Mouse (Mus musculus) lung, postnatal 25 days (tissue): ENCODE data around the gene Cacna1e.

Experiments
- DNase-seq: peaks from one replicate; pipeline ENCODE4 v3.0.0; 2022; ENCODE audit warnings: low spot score

Gene Cacna1e

DNA sequence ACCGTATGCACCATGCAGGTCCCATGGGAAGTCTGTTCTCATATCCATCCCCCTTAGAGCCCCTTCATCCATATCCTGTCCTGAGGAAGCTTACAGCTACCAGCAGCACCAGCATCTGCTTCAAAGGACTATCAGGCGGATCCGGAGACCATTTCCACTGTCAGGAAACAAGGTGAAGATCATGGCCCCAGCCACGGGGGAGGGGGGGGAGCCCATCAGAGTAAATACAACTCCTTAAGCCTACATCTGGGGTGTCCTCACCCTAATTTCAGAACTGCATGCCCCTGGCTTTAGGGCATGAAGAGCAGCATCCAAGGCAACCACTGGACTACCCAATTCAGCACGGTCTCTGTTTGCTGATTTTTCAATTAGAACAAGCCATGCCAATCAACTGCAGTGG, 47.8 kb downstream of the Cacna1e start:
- DNase-seq = no peak

DNA sequence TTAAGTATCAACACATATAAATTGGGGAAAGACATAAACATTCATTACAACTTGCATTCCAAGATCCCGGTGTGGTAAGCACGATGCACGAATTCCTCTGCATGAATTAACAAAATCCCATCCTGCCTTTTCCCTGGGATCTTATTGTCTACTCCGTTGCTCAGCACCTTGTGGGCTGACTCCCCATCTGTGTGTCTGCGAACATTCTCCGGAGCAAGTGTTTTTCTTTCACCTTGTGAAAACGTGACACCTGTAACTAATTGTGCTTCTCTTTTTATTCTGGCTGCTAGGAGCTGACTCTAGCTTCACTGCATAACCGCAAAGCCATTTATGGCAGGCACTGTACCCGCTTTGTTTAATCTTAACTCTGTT, 52.1 kb downstream of the Cacna1e start:
- no peak for DNase-seq

DNA sequence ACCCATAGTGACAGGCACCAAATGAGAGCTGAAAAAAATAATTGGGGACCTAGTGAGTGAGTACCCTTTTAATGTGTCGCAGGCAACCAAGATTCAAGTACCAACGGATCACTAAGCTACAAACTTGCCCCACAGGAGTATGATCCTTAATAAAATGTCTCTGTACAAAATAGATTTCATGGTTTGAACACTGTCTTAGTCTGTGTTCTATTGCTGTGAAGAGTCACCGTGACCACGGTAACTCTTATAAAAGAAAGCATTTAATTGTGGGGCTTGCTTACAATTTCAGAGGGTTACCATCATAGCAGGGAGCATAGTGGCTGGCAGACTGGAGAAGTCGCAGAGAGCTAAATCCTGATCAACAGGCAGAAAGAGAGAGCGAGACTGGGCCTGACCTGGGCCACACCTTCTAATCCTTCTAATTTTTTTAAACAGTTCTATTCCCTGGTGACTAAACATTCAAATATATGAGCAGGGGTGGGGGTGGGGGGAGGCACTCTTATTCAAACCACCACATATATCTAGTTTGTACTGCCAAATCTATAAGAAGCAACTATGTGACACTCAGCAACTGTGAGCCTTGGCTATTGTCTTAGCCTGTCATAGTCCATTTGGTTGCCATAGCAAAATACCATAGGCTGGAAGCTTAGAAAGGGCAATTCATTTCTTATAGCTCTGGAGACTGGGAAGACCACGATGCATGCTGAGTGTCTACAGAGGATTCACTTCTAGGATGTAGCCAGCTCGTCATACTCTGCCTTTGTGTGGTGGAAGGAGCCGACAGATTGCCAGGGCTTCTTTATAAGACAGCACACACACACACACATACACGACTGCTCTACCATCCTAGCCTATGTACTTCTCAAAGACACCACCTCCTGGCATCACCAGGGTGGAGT, 52.8 kb downstream of the Cacna1e start:
- DNase-seq = no peak

DNA sequence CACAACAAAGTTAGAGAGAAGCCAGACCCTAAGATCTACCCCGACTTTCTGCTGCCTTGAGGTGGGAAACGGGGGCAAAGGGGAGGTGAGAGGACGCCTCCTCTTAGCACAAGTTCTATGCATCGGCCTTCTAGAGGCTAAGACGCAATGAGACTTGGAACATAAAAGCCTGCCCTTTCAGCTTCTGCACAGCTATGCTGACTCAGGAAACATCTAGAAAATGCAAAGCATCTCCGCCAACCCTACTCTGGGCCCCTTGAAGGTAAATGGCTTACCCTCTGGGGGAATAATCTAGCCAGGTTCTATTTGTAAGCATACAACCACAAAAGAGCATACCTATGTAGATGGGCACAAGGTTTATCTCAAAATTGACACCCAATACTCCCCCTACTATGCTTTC, 54.2 kb downstream of the Cacna1e start:
- no peak for DNase-seq

DNA sequence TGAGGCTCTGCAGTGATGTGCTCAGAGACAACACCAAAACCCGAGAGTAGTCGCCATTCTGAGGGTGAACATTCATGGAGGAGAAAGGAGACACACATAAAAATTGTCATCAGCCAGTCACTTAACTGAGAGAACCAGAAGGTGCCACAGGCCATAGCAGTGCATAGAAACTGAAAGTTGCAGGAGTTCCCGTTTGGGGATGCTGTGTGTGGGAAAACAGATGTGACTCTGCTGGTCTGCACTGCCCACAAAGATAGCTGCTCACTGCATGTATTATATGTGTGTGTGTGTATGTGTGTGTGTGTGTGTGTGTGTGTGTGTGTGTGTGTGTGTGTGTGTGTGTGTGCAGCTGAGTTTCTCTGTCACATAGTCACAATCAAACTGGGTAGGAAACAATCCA, 61.2 kb downstream of the Cacna1e start:
- DNase-seq = no peak

DNA sequence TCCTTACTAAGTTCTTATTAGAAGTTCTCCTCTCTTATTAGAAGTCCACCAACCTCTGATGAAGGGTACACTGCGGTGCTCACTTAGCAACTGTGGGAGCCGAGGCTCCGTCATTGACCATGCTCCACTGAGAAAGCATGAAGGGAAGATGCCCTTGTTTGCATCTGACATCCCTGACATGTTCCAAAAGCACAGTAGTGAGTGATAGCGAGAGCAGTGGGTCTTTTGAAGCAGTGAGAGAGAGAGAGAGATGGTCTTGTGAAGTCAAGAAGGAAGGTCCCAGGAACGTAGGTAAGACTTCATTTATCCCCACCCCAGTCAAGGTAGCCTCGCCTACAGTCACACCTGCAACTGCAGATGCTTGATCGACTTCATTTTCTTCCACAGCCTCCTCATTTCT, 63.9 kb downstream of the Cacna1e start:
- no peak for DNase-seq

DNA sequence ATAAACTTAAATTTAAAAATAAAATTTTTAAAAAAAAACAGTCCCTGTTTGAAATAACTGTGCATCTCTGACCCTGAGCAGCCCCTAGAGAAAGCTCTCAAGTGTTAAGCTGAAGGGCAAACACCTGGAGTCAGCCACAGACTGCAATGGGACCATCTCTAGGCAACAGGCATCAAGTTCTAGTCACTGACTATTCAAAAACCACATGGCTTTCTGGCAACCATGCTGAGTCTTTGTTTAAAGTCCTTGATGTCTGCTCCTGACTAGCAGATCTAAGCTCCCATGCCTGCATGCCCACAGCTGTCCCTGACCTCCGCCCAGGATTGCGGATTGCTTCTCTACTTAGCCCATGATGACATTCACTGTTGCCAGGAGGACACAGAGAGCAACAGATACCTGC, 64.3 kb downstream of the Cacna1e start:
- DNase-seq = no peak

DNA sequence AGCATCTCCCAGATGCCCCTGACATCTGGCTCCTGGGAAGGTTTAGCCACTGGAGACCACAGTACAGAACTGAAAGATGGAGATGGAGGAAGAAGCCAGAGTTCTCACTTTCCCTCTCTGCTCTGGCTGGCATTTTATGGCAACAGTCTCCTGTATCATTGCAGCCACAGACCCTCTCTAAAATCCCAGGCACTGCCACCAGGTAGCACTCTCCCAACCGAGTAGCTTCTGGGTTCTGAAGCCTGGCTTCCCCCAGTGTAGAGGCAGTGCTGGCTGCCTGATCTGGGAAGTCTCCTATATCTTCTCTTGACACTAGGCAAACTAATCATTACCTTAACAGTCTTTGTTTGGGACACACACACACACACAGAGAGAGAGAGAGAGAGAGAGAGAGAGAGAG, 65.6 kb downstream of the Cacna1e start:
- no peak for DNase-seq

DNA sequence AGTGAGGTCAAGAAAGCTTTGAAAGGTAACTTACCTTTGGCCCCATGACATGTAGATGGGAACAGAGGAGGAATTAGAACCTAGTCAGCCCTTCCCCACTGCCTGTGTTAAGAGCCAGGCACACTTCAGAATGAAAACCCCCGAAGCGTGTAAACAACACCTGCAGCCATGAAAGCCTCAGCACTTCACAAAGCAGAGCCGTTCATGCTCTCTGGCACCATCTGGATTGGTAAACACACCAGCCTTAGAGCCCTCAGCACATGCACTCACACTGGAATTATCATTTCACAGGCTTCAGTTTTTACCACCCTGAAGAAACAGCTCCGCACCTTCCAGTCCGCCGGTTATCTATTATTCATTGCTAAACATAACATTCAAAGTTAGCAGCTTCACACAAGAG, 67.5 kb downstream of the Cacna1e start:
- DNase-seq = no peak

DNA sequence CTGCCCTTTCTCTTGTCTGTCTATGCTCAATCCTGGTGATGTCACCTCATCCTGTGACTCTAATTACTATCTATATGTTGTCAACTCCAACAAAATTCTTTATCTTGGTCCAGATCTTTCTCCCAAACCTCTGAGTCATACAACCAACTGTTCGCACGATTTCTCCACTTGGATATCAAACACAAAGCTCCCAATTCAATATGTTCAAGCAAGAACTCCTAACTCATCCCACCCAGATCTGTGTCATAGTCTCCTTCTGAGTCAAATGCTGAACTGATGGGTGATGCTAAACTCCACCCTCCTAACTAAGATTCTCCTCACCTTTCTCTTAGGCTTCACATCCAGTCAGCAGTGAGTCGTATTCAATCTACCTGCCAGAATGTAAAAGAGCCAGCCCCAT, 68.0 kb downstream of the Cacna1e start:
- no peak for DNase-seq

DNA sequence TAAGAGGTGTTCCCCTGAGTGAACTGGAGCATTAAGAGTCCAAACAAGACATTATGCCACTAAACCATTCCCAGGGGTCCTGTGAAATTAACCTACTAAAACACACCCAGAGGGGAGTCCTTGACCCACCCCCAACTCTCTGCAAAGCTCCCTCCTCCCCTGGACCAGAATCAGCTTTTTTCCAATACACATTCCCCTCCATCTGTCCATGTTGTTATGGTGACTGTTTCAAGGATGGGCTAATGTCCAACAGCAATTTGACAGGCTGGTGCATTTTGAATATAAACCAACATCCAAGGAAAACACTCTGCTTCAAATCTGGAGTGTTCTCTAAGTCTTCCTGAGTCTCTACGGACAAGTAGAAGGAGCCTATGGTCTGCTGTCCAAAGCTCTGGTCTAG, 78.6 kb downstream of the Cacna1e start:
- no peak for DNase-seq

DNA sequence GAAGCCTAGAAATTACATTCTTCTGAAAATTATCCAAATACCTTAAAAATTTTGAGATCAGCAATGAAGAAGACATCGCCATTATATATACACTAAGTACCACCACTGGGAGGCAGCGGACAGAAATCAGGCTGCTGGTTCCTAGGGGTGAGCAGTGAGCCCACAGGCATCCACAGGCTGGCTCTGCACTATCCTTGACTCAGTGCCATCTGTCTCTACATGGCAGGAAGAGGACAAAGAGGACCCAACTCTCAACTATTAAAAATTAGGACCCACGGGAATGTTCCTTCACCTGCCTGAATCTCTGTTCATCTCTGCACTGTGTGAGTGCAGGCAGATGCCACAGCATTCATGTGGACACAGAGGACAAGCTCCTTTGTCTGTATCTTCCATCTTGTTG, 79.3 kb downstream of the Cacna1e start:
- no peak for DNase-seq

DNA sequence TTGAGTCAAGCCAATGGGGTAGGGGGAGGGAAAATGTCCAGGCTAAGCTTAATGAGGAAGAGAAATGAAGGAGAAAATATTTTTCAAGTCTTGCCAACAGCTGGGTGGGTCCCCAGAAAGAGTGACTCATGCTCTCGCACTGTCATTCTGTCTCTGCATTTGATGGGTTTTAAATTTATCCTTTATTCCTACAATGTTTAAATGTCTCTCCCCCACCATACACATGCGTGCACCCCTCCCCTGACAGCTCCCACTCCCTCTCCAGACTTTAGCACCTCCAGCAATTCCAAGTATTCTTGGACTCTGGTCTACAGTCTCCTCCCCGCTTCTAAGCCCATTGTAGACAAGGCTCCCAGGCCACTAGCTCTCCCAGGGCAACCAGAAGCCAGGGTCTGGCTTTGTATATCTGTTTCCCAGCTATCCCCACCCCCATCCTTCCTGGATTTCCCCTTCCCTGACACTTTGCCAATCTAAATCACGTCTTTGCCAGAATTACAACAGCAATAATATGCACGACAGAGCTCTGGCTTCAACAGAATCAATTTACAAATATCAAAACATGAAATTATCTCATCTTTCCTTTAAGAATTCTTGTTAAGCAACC, 81.9 kb downstream of the Cacna1e start:
- DNase-seq = no peak

DNA sequence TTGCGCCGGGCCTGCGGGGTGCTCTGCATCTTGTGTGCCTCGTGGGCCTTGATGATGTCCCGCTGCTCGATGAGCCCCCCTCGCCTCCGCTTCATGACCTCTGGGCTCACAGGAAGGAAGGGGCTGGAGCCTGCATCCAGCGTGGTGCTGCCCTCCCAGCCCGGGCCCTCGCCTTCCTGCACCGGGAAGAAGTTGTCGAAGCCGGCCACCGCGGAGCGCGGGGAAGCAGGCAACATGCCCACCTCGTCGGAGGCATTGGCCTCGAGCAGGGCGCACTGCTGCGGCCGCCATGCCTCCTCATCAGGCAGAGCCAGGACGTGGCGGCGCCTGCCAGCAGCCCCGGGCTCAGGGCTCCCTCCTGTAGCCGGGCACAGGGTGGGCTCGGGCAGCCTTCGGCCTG, 85.0 kb downstream of the Cacna1e start:
- no peak for DNase-seq

DNA sequence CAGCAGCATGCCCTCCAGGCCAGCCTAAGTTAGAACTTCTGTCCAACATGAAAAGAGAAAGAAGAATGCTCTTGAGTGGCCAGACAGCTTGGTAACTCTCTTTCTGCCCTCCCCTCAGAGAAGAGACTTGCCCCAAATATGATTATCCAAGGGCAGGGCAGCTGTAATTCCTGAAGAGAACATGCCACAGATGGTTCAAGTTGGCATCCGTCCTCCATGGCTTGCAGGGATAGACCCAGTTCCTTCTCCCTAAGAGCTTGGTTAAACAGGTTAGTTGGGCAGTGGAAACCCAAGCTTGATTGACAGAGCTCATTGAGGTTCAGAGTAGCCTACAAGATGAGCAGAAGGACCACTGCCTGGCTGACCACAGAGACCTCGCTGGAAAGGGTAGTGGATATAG, 85.5 kb downstream of the Cacna1e start:
- DNase-seq = no peak

DNA sequence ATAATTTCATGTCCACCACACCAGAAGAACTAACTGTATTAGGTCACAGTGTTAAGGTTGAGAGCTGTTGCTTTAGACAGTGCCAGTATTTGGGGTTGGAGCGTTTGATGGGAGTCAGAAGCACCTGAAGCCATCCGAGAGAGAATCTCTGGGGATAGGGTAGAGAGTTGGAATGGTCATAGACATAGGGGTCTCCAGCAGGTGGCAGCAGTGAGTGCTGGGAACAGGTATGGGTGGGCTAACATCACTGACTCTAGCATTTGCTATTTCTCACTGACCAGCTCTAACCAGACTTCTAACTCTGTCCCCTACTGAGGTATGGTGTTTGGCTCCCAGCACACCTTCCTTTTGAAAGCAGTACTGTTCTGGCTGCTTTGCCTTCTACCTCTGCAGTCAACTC, 87.6 kb downstream of the Cacna1e start:
- DNase-seq = no peak

DNA sequence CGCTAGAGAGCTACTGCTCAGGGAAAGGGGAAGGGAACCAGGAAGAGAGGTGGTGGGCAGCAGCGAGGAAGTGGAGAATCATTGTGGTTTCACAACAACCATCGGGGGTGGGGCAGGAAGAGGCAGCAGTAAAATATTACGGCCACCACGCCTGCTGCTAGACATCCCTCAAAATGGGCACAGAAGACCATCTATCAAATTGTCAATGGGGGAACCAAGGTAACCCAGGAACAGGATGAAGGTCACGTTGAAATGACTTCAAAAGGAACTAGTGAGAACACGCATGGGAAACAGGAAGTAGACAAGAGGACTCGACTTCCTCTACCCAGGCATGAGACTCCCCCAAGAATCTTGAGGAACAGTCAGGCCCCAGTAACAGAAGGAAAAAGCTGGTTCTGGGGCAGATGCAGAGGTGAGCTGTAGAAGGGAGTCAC, 89.8 kb downstream of the Cacna1e start:
- no peak for DNase-seq

DNA sequence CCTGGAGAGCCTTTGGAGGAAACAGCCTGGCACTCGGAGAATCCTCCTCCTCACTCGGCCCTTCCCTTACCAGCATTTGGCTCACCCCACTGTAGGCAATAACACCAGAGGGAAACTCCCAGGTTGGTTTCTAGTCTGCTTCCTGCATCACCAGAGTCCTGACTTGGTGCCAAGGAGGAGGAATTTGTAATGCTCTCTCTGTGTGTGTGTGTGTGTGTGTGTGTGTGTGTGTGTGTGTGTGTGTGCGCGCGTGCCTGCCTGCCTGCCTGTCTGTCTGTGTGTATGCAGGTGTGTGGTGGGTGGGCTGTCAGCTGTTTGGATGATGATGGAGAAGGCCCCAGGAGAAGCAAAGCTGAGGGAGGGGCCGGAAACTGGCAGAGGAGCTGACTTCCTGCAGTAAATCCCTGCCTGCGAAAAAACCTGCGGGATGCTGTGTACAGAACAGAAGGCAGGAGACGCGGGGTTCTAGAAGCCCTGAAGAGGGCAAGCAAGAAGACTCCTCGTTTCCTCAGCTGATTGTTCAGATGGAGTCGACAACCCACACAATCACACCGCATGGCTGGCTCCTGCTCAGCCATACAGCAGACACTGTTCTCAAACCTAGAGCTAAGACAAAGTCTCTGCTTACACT, 92.6 kb downstream of the Cacna1e start:
- DNase-seq = no peak

DNA sequence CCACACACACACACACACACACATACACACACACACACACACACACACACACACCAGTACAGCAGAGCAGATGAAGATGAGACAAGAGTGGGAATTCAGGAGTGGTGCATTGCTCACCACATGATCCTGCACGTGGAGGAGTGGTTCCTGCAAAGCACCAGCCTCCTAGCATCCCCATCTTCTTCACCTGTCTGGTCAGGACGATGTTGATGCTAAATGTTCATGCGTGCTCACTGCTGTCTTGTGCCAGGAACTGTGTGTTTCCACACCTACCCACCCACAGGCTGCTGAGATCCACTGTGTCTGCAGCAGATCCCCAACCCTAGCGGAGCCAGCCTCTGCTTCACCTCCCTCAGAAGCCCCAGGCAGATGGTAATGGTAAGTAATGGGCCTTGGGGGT, 95.8 kb downstream of the Cacna1e start:
- DNase-seq = no peak

DNA sequence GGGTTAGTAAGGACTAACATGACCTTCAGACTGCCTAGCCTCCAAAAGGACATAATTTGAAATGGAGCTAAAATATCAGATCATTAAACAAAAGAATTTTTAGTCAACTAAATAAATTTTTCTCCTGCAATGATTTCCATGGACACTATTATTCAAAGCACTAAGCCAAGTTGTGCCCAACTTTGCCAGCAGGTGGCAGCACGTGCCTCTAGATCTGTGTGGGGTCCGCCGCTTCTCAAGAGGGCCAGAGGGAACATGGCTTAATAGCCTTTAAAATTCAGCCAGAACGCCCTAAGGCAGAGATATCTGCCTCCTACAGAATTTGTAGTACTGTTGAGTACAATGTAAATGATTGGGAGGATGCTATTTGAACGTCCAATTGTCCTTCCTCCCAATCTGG, 96.2 kb downstream of the Cacna1e start:
- DNase-seq = peak; percentile 57

DNA sequence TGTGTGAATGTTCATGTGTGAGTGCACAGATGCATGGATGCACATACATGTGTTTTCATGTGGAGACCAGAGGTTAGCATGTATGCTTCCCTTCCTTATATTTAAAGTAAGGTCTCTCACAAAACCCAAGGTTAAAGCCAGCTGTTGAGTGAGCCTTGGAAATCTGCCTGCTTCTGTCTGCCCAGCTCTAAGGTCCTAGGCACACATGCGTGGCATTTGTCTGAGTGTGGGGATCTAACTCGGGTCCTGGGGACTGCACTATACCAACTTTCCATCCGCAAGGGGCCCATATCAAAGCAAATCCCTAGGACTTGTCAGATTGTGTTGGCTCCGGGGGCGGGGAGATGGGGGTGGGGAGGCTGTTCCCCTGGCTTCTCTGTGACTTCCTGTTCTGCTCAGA, 96.9 kb downstream of the Cacna1e start:
- DNase-seq = no peak

DNA sequence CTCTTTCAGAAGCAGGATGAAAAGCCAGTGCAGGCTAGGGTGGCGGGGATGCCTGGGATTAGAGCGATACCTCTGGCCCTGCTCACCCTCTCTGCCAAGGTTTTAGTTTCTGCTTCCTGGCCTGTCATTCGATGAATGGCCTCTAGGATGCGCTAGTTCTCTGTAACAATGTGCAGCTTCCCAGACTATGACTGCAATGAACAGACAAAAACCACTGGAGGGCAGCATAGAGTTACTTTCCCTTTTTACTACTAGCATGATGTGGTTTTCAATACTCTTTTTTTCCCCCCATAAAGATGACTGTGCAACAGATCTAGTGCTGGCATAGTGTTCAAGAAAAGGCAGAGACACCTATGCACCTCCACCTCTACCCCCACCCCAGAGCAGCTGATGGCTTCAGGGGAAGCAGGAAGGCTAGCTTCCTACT, 98.0 kb downstream of the Cacna1e start:
- peak; percentile 86 for DNase-seq

DNA sequence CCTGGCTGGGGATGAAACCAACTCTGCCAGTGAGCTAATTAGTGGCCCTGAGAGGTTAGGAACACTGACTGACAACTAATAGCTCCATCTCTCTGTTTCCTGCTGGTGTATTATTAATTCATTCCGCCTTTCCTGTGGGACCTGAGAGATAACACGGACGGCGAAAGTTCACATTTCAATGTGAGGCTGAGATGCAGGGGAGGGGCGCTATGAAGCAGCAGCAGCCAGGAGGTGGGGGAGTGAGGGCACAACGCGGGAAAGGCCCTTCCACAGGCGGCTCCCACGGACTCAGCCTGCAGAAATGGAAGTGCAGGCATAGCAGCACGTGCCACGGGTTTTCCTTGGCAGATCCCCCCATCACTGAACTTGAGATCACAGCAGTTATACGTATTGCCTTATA, 99.4 kb downstream of the Cacna1e start:
- no peak for DNase-seq
